Mouse (Mus musculus) heart, postnatal 25 days (tissue): ENCODE data around the gene Zfhx3. TPM values are rescaled to one million over a fixed set of nuclear protein-coding genes. Genes with fewer than 3 reads are reported as not detected.
A peak's percentile ranks its signal among the peaks of the same experiment; 100 is the strongest.

Source experiments
- DNase-seq: peaks from one replicate; pipeline ENCODE4 v3.0.0; 2022; ENCODE audit warnings: low spot score
- intact Hi-C: fragments of 180-260 bp; cut with DNase I; formaldehyde crosslinking; loops from one replicate; pipeline ENCODE4 v1.15.1; 2025
- total RNA-seq, 2 experiments: library from RNA; stranded (reverse); gene quantifications; 2 replicates each; pipeline ENCODE4 v1.2.3; 2021

Gene Zfhx3
- total RNA-seq, 2 experiments from 2014 or later = 6.0 to 8.2 TPM

DNA sequence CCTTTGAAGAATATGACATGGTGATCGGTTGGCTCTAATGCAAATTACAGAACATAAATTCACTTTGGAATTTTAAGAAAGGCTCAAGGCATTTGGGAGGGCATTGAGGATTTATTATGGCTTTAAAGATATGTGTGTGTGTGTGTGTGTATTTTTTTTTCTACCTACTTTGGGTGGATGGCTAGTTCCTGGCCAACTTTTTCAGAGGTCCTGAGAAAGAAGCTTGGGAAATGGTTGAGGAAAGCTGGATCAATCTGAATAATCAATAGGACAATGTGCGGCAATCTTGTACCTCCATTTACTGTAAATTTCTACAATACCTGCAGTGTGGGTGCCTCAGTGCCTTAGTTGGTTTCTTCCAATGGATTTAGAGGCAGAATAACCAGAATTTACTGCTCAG, 763.3 kb downstream of the Zfhx3 start:
- intact Hi-C loops = loop anchor here (5.0 kb wide), 1 partner anchor 207 kb away; no protein-coding TSS in a partner anchor

DNA sequence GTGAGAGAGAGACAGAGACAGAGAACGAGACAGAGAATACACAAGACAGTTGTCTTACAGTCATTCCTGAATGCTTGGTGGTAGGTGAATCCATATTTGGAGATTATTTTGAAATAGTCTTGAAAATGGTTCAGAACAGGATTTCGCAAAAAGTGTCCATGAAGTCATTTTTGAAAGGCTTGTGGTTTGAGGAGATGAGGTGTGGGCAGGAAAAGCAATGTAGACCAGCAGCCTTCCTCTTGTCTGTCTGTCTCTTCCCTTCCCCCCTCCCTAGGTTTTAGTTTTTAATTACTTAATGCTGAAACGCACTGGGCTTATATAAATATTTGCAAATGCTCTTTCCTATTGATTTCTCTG, 764.0 kb downstream of the Zfhx3 start:
- intact Hi-C loops = loop anchor here (5.0 kb wide), 1 partner anchor 206 kb away; no protein-coding TSS in a partner anchor
- no peak for DNase-seq

More for the DNA sequence above, 763.3 kb downstream of the Zfhx3 start:
- DNase-seq = no peak

DNA sequence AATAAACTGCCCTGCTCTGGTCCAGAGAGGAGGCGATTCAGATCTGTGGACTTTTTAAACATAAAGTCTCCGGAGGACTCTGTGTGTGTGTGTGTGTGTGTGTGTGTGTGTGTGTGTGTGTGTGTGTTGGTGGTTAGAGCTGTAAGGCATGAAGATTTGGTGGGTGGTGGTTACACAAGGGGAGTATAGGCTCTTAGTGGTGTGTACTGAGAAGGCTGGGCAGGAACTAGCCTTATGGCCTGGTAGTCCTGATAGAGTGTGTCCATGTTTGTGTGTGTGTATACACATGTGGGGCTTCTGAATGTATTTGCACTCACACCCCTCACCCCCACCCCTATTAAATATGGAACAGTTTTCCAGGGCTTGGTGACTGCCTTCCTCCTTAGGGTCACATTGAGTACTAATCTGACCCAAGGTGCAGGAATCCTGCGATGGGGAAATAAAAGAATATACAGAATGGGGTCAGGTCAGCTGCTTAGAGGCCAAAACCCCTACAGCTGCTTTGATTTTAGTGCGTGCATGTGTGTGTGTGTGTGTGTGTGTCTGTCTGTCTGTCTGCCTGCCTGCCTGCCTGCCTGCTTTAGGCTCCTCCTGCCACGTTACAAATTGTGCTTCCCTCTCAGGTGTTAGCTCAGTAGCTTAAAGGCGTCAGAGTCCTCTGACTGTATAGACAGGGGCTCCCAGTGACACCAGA, 764.6 kb downstream of the Zfhx3 start:
- intact Hi-C loops = loop anchor here (5.0 kb wide), 1 partner anchor 205 kb away; no protein-coding TSS in a partner anchor
- DNase-seq = no peak

DNA sequence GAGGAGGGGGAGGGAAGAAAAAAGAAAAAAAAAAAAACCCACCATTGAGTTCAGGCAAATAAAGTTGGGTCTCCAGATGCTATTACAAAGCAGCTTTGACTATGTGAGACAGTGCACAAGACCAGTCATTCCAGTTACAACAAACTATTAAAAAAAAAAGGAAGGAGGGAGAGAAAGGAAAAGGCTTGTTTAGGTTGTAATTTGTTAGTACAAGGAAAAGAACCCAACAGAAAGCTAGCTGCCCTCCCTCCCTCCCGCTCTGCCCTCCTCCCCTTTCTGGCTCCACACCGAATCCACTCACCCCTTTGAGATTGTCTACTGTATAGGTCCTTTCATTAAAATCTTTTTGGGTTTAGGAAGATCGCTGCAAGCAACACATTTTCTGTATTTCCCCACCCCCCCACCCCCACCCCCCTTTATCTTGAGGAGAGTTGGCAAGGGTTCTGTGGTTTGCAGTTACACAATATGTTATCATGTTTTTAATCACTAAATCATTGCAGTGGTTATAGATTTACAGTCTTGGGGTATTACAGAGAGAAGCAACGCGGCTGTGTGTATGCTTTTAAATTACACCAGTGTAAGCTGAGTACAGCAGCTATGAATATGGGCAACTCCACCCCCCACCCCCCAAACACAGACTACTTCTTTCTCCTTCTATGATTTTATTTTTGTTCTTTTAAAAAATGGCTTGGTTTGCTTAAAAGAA, 765.3 kb downstream of the Zfhx3 start:
- intact Hi-C loops = loop anchor here (5.0 kb wide), 1 partner anchor 205 kb away; no protein-coding TSS in a partner anchor
- no peak for DNase-seq

DNA sequence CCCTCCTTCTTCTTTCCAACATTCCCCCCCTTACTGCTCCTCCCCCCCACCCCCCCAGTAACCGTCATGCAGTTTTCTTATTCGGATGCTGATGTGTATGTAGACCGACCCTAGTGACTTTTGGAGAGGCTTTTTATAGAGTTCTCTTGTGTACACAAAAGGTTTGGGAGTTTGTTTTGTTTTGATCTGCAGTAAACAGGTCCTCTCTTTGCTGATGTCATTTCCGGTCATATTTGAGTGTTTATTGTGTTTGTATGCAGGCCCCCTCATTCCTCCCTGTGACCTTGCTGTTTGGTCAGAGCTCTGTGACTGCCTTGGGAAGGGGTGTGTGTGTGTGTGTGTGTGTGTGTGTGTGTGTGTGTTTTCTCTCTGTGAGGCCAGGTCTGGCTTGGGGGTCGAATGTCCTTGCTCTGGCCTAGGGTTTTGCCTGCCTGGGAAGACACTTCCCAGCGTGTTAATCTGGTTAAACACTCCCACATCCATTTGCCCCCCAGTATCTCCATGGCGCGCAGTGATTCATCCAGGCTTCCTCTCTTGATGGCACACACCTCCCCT, 766.5 kb downstream of the Zfhx3 start:
- intact Hi-C loops = loop anchor here (5.0 kb wide), 1 partner anchor 203 kb away; no protein-coding TSS in a partner anchor

DNA sequence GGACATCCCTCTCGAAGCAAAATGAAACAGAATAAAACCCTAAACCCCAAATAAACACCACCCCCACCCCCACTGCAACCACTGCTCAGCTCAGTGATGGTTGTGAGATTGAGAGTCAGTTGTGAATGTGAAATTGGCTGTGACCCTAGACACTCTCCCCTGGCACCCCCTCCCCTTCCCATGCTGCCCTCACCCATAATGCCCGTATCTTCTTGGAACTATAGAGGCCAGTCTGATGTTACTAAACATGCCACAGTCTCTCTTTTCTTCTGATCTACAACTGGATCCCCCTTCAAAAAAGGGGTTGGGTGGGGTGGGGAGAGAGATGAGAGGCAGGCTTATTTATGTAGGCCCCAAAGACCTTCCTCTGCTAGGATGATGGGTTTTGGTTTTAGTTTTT, 767.0 kb downstream of the Zfhx3 start:
- intact Hi-C loops = loop anchor here (5.0 kb wide), 1 partner anchor 203 kb away; no protein-coding TSS in a partner anchor

More for the DNA sequence above, 766.5 kb downstream of the Zfhx3 start:
- DNase-seq = no peak

DNA sequence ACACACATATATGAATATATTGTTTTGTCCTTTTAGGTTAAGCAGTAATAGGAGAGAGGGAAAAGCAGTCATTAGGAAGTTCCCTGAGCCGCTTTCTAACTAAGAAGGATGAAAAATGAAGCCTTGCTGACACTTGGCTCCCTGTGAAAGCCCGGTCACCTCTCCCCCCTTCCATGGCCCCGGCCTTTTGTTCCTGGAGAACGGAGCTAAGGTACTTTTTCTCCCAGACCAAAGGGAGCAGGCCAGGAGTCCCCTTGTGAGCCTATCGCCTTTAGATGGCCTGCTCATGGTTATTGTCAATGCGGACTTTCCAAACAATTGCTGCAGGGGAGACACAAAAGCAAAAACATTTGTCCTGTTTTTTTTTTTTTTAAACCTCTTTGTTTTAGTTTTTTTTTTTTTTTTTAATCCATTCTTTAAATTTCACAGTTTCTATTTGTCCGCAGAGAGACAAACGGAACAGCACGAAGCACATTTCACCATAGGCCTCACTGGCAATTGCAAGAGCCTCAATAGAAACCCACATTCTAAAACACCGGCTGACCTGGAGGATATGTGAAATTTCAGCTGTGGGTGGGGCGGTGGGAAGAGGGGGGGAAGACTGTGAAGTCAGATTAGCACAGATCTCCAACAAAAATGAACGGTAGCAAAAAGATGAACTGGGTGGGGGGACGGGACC, 767.6 kb downstream of the Zfhx3 start:
- no peak for DNase-seq
- intact Hi-C loops = loop anchor here (5.0 to 10.0 kb wide), 3 partner anchors 175 to 1198 kb away; no protein-coding TSS in a partner anchor

More for the DNA sequence above, 767.0 kb downstream of the Zfhx3 start:
- DNase-seq = no peak

DNA sequence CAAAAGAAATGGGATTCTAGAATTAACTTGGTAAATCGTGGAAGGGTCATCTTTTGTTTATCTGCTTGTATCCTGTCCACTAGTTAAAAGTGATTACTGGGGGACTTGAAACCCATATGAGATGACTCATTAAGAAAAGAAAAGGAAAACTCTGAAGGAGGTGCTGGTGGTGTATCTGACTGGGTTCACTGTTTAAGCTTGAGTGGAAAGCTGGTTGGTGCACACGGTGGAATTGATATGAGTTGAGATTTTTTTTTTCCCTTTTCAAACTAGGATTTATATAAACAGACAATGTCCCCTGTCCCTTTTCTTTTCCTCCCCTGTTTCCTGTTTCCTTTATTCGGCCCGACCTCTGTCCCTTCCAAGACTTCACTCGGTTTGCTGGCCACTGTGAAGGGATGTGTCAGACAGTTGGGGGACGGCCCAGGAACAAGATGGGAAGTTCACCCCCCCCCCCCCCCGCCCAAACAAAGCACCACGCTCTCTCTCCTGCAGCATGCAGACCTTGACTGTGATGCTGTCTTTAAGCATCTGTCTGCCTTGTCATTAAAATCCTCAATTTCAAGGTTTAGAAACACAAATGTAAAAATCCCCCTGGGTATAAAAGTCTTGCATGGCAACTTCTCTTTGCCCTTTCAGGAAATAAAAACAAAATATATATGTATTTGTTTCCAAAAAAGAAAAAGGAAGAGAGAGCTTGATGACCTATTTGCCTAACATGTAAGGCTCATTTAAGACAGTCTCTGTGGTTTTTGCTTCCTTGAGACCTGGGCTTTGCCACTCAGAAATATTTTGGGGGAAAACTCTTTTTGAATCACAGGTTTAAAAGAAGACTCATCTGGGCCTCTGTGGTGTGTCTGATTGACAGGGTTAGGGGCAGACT, 768.4 kb downstream of the Zfhx3 start:
- intact Hi-C loops = loop anchor here (5.0 to 10.0 kb wide), 2 partner anchors 174 to 1199 kb away; no protein-coding TSS in a partner anchor
- DNase-seq = no peak

DNA sequence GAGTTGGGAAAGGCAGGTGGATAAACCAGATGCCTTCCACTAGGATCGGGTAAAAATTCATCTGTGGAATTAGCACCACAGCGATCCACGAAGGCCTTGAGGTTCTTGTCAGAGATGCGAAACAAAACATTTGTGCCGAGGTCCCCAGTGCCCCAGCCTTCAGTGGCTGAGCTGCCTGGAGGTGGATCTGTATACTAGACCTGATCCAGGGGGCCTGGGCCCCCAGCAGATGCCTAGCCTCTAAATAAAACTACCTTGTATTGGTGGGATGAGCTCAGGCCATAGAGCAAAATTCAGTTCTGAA, 769.0 kb downstream of the Zfhx3 start:
- no peak for DNase-seq
- intact Hi-C loops = loop anchor here (5.0 to 10.0 kb wide), 2 partner anchors 173 to 1199 kb away; no protein-coding TSS in a partner anchor

DNA sequence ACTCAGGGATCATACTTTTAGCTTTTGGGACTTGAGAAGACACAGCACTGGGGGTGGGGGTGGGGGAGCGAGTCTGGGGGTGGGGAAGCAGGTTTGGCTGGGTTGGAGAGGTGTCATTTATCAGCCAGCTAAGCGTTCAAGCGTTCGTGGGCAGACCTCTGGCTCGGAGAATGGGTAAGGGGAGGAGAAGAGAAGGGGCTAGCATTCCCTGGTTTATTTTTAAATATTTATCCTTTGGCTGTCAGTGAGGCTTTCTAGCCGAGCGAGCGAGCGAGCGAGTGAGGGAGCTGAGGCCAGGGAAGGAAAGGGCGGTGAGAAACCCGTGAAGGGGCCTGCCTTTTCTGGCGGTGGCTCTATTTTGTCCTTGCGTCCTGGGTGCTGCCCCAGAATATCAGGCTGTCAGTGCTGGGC, 769.6 kb downstream of the Zfhx3 start:
- intact Hi-C loops = loop anchor here (5.0 to 10.0 kb wide), 2 partner anchors 173 to 1200 kb away; no protein-coding TSS in a partner anchor
- DNase-seq = no peak

DNA sequence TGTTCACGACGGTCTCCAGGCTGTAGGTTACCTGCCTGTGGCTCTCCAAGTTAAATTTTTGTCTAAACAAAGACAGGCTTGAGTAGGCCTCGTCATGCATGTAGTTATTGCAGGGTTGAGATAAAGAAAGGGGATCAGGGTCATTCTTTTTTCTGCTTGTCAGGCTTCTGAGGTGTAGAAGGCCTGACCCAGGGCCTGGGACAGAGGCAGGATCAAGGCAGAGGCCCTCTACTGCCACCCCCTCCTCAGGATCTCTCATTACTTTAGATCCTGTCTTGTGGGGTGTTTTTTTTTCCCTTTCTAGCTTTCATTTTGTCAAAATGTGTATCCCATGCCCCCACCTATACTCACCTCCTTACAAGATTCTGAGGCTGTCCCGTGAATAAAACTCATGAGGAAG, 770.2 kb downstream of the Zfhx3 start:
- no peak for DNase-seq
- intact Hi-C loops = loop anchor here (5.0 to 10.0 kb wide), 2 partner anchors 172 to 1200 kb away; no protein-coding TSS in a partner anchor

DNA sequence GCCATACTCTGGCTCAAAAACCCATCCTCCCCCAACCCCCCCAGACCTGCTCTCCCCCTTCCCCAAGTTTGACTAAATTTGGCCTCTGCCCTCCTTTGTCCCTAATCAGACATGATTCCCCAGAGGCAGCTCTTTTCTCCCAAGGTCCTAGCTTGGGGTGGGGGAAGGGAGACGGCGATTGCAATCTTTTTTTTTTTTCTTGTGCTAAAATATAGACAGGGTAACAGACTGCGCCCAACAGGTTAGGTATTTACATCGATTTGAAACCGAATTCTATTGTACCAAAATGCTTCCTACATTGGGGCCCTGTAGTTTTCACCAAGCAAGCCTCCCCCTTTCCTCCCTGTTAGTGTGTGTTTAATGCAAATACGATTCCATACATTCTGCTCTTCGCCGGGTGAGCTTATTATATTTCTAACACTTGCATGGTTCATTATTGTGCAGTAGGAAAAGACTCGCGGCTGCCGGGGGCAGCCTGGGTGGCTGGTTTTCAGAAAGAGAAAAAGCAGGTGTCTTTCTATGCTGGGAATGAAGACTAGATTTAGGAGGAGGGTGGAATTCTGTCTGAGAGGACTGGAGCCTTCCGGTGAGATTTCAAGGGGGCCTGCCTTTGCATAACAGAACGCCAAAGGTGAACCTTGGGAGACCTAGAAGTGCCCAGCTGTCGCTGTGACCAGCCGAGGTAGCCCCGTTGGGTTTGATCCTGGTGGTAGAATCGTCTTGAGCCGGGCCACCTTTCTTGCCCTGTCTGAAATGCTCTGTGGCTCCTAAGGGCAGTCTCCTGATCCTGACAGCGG, 771.1 kb downstream of the Zfhx3 start:
- intact Hi-C loops = loop anchor here (5.0 to 10.0 kb wide), 2 partner anchors 171 to 1201 kb away; no protein-coding TSS in a partner anchor

DNA sequence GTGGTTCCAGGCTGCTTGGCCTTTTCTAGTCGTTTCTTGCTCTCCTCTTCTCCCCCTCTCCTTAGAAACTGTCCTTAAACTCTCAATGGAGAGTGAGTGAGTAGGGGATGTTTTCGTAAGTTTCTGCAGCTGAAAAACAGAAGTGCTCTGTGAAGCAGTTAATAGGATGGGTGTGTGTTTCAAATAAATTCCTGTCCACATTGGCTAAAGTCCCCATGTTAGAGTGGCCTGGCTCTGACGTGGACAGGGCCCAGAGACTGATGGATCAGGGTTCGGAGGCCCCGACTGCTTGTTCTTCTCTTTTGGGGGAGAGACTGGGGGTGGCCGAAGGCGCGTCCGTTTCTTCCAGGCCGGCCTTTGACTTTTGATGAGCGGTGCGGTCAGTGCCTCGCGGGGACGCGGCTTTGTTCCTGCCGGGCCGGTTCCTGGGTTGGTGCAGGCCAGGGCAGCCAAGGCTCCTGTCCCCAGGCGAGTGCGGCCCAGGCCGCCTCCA, 771.7 kb downstream of the Zfhx3 start:
- DNase-seq = no peak

More for the DNA sequence above, 771.1 kb downstream of the Zfhx3 start:
- DNase-seq = no peak

DNA sequence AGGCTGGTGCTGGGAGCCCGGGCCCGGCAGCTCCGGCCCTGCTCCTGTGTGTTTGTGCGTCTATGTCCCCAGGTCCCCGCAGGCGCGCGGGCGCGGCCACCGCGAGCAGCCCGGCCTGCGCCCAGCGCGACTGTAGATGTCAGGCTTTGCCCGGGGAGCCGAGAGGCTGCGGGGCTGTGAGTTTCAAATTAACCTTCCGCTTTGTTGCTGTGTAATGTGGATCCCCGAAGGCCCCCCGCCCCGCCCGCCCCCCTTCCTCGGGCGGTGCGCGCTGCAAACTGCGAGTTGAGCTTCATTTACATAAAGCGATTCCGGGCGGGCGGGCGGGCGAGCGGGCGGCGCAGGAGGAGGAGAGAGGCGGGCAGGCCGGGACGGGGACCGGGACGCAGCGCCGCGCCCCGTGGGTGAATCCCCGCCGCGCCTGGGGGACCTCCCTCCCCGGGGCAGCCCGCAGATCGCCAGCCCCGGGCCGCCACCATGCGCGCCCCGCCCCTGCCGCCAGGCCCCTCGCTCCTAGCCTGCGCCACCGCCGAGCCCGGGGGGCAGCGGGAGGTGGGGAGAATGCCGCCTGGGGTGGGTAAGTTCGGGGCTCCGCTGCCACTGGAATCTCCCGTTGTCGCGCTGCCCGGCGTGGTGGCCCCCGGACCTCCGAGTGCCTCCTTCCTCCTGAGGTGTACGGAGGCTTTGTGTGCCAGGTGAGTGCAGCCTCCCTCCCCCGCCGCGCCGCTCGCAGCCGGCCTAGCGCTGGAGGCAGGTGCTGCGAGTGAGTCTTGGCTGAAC, 772.4 kb downstream of the Zfhx3 start:
- intact Hi-C loops = loop anchor here (5.0 to 10.0 kb wide), 2 partner anchors 170 to 1203 kb away; no protein-coding TSS in a partner anchor
- peak; percentile 57 for DNase-seq

More for the DNA sequence above, 771.7 kb downstream of the Zfhx3 start:
- intact Hi-C loops = loop anchor here (5.0 to 10.0 kb wide), 2 partner anchors 171 to 1202 kb away; no protein-coding TSS in a partner anchor

DNA sequence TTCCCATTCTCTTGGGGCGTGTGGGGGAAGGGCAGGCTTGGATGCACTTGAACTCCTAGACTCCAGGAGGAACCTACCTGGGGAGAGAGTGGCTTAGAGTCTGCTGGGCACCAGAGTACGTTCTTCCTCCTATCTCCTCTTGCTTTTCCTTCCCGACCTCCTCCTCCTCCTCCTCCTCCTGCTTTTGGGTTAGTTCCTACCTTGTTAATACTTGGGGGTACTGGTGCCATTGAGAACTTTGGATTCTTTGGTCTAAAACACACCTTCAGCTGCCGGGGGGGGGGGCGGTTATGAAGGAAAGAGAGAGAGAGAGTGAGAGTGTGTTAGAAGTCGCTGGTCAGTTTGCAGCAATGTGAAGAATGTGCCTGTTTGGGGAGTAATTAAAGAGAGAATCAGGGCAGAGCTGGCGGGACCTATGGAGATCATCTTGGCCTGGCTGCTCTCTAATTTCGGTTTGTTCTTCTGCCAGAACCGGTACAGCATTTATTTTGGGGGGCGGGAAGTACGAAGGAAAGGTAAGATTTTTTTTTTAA, 773.0 kb downstream of the Zfhx3 start:
- DNase-seq = no peak

DNA sequence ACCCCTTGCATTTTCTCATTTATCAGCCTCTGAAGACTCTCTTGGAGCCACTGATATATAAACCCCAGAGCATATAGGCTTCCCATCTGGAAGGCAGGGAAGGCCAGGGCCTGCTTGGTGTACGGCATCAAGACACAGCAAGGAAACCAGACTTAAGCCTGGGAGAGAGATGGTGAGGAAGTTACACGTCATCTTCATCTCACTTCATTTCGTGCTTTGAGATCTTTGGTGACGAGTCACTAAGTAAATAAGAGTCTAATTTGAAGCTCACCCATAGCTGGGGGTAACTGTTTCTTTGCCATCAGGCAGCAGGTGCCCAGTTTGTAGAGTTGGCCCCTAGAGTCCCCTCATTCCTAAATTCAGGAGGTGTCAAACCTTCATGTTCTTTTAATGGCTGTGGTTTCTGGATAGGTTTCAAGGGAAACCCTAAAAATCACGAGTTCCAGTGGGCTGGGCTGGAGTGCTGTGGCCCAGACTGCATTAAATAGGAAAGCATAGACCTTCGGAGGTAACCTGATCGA, 773.9 kb downstream of the Zfhx3 start:
- intact Hi-C loops = loop anchor here (10.0 kb wide), 1 partner anchor 168 kb away; no protein-coding TSS in a partner anchor
- DNase-seq = no peak

More for the DNA sequence above, 773.0 kb downstream of the Zfhx3 start:
- intact Hi-C loops = loop anchor here (10.0 kb wide), 1 partner anchor 169 kb away; no protein-coding TSS in a partner anchor
